Mouse (Mus musculus): ENCODE data around the gene Dclk1. TPM values are rescaled to one million over a fixed set of nuclear protein-coding genes. Genes with fewer than 3 reads are reported as not detected.

Dclk1 gene
- polyA plus RNA-seq, 1 experiment from 2014 or later, result 75.0 TPM

DNA sequence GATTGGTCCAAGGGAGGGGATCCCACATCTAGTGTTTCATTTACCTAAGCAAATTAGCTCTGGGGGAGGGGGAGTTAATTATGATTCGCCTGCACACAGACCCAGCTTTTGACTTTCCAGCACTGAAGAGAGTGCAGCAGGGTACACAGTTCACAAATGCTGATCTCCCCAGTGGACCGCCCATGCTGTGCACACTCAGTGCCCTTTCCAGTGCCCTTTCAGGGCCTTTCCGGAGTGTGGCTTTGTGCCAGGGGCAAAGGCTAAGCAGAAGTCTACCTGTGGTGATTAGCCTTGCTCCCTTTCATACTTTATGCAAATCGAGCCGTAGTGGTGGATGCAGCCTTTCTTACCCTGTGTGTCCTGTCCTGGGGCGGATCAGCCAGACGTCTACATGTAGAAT is 281.1 kb downstream of the Dclk1 start:
- Histone ChIP-seq H3K4me3 (ENCODE audit: low read depth, low read length) (no peak overlapping the region), H3K36me3 (ENCODE audit: control insufficient read depth, insufficient read depth, low read length) (no peaks in the 10 kb centered on the region), H3K4me1 (ENCODE audit: control insufficient read depth, insufficient read depth, low read length) (peaks cover 25% of the 10 kb centered on the region; the same call in 1 of the 2 replicates), H3K4me2 (ENCODE audit: low read depth, low read length) (0 out of 2 replicates have a peak overlapping the region, but pooled peaks have one; percentile 8), H3K9me3 (ENCODE audit: control insufficient read depth, low read length) (no peaks in the 10 kb centered on the region), H3K27me3 (replicated peaks; ENCODE audit: control insufficient read depth, insufficient read depth, low read length) (no peaks in the 10 kb centered on the region), H3K9ac (ENCODE audit: low read depth, low read length) (0 out of 2 replicates have a peak overlapping the region, but pooled peaks have one; percentile 35), H3K27ac (replicated peaks; ENCODE audit: low read depth, low read length) (no peak overlapping the region)
- 35% methylated on average over 7 of the region's 7 CpGs for WGBS
- ATAC-seq (ENCODE audit: low read depth) (peak; percentile 15; the same call in 1 of the 2 replicates), DNase-seq (ENCODE audit: low spot score) (no peak)

DNA sequence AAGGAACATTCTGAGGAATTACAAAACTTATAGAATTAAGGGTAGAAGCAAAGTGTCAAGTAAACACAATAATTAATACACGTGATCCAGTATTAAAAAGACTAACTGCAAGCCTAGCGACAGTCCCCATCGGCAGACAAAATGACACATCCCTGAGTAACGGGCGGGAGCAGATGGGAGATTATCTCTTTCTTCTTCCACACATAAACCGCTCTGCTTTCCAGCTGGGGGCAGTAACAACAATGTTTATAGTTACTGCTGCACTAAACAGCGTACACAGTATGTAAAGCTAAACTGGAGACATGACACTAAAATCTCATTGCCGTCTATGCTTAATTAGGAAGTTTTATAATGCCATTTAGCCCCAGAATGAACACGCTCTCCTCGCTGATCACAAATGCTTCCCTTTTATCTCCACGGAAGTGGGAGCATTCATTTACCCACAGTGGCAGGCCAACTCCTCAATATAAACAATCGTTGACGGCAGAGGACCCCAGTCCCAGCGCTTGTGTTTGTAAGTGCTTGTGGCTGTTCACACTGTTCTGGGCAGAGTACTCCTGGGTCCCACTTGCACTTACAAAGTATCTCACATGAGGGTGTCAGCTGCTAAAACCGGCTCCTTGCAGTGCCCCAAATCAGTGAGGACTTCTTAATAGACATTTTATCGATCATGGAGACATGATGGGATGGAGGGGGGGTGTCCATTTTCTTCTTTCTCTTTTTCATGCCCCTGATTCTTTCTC is 281.7 kb downstream of the Dclk1 start:
- H3K27ac ChIP-seq (replicated peaks; ENCODE audit: low read depth, low read length), result no peak overlapping the region; the same call in 1 of the 2 replicates
- 0 out of 2 replicates have a peak overlapping the region, but pooled peaks have one; percentile 6 for H3K4me2 ChIP-seq (ENCODE audit: low read depth, low read length)
- no peaks in the 10 kb centered on the region for H3K27me3 ChIP-seq (replicated peaks; ENCODE audit: control insufficient read depth, insufficient read depth, low read length)
- no peak; the same call in 1 of the 2 replicates for ATAC-seq (ENCODE audit: low read depth)
- peaks cover 25% of the 10 kb centered on the region; the same call in 1 of the 2 replicates for H3K4me1 ChIP-seq (ENCODE audit: control insufficient read depth, insufficient read depth, low read length)
- H3K9ac ChIP-seq (ENCODE audit: low read depth, low read length), result no peak overlapping the region
- no peaks in the 10 kb centered on the region for H3K36me3 ChIP-seq (ENCODE audit: control insufficient read depth, insufficient read depth, low read length)
- no peaks in the 10 kb centered on the region for H3K9me3 ChIP-seq (ENCODE audit: control insufficient read depth, low read length)
- DNase-seq (ENCODE audit: low spot score), result peak; percentile 85
- 51% methylated on average over 16 of the region's 16 CpGs for WGBS
- H3K4me3 ChIP-seq (ENCODE audit: low read depth, low read length), result no peak overlapping the region

DNA sequence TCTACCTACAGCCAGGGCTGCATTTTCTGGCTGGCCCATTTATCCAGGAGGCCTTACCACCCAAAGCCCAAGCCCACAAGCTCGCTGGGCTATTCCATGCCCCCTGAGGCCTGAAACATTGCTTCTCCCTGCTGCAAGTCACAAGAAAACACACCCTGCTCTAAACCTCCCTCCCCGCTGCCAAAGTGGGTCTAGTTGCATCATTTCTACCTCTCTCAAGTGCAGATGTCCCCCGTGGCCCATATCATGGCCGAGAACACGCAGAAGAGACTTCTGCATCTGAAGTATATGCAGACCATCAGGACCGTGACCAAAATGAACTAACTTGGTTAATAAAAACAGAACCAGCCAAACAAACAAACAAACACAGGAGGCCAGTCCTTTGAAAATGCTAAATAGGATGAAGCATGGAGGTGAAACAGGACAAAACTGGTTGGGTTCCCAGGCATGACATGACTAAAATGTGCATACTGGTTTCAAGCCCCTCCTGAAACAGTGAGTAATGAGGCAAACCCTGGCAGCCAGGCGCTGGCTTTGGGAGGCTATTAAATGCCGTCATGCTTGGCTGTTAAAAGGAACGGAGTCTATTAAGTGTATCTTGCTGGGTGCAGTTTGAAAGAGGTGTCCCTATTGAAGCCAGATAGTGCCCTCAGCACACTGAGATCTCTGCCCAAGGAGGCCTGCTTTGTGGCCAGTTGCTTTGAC is 282.5 kb downstream of the Dclk1 start:
- no peaks in the 10 kb centered on the region for H3K27me3 ChIP-seq (replicated peaks; ENCODE audit: control insufficient read depth, insufficient read depth, low read length)

DNA sequence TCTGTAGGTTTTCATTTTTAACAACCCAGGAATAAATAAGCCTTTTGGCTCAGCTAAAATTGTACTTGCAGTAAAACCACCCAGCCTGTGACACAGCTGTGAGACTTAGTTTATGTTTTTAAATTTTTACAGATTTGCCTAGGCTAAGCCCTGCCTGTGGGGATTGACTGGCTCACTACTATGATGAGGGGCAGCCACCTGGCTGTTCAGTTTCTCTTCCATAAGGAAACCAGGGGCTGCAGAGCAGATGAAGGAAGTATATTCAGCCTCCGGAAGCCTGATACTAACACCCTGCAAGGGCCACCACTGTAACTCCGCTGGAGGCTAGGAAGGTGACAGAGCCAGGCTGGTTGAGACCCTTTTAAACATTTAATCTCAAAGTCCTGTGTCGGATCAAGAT is 284.3 kb downstream of the Dclk1 start:
- Histone ChIP-seq H3K36me3 (ENCODE audit: control insufficient read depth, insufficient read depth, low read length) (no peaks in the 10 kb centered on the region), H3K9ac (ENCODE audit: low read depth, low read length) (no peak overlapping the region), H3K27ac (replicated peaks; ENCODE audit: low read depth, low read length) (no peak overlapping the region), H3K4me3 (ENCODE audit: low read depth, low read length) (no peak overlapping the region), H3K27me3 (replicated peaks; ENCODE audit: control insufficient read depth, insufficient read depth, low read length) (no peaks in the 10 kb centered on the region), H3K4me2 (ENCODE audit: low read depth, low read length) (no peak overlapping the region), H3K4me1 (ENCODE audit: control insufficient read depth, insufficient read depth, low read length) (peaks cover 32% of the 10 kb centered on the region), H3K9me3 (ENCODE audit: control insufficient read depth, low read length) (no peaks in the 10 kb centered on the region)
- ATAC-seq (ENCODE audit: low read depth) (no peak), DNase-seq (ENCODE audit: low spot score) (no peak)
- WGBS, result 73% methylated on average over 3 of the region's 3 CpGs

More for the DNA sequence above, 282.5 kb downstream of the Dclk1 start:
- ATAC-seq (ENCODE audit: low read depth) (no peak), DNase-seq (ENCODE audit: low spot score) (no peak)
- Histone ChIP-seq H3K36me3 (ENCODE audit: control insufficient read depth, insufficient read depth, low read length) (no peaks in the 10 kb centered on the region), H3K4me3 (ENCODE audit: low read depth, low read length) (no peak overlapping the region), H3K9me3 (ENCODE audit: control insufficient read depth, low read length) (no peaks in the 10 kb centered on the region), H3K9ac (ENCODE audit: low read depth, low read length) (no peak overlapping the region), H3K4me1 (ENCODE audit: control insufficient read depth, insufficient read depth, low read length) (peaks cover 25% of the 10 kb centered on the region; the same call in 1 of the 2 replicates), H3K27ac (replicated peaks; ENCODE audit: low read depth, low read length) (no peak overlapping the region), H3K4me2 (ENCODE audit: low read depth, low read length) (no peak overlapping the region)
- 72% methylated on average over 9 of the region's 9 CpGs for WGBS

DNA sequence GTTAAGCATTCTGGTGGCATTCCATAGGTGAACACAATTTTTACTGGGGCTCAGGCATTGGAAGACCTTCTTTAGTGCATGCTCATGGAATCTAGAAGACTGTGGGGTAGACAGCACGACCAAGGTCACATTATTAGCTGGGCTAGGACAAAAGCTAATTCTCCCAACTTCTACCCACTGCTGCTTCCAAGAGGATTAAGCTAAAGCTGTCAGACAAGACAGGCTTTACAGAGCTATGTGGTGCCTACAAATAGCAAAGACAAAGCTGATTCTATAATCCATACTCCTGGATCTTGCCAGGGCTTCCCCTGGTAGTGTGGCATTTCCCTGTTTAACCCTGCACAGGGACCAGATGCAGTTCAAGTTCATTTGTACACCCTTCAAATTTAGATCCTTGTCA is 285.4 kb downstream of the Dclk1 start:
- DNase-seq (ENCODE audit: low spot score), result no peak
- Histone ChIP-seq H3K4me1 (ENCODE audit: control insufficient read depth, insufficient read depth, low read length) (peaks cover 34% of the 10 kb centered on the region), H3K9me3 (ENCODE audit: control insufficient read depth, low read length) (no peaks in the 10 kb centered on the region)

DNA sequence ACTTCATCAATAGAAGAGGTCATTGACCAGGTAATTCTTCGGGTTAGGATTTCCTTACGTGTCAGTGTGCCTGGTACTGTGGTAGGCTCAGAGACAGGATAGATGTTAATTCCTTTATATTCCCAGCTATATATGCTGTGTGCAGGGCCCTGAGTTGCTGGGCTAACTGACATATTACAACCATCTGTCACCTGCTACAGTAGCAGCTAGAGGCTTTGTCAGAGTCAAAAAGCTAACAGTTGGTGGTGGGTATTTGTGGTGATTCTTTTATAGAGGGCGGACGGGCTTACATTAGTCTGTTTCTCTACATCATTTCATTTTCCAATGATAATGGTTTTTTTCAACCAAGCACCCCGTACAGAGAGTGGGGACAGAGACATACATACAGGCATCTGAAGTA is 285.8 kb downstream of the Dclk1 start:
- 87% methylated on average over 5 of the region's 5 CpGs for WGBS
- H3K4me1 ChIP-seq (ENCODE audit: control insufficient read depth, insufficient read depth, low read length), result peaks cover 32% of the 10 kb centered on the region

More for the DNA sequence above, 285.4 kb downstream of the Dclk1 start:
- H3K27ac ChIP-seq (replicated peaks; ENCODE audit: low read depth, low read length), result no peak overlapping the region
- 52% methylated on average over 1 of the region's 1 CpGs for WGBS
- no peaks in the 10 kb centered on the region for H3K27me3 ChIP-seq (replicated peaks; ENCODE audit: control insufficient read depth, insufficient read depth, low read length)
- no peak overlapping the region for H3K4me3 ChIP-seq (ENCODE audit: low read depth, low read length)
- H3K36me3 ChIP-seq (ENCODE audit: control insufficient read depth, insufficient read depth, low read length), result no peaks in the 10 kb centered on the region
- no peak for ATAC-seq (ENCODE audit: low read depth)
- H3K9ac ChIP-seq (ENCODE audit: low read depth, low read length), result no peak overlapping the region
- H3K4me2 ChIP-seq (ENCODE audit: low read depth, low read length), result no peak overlapping the region

DNA sequence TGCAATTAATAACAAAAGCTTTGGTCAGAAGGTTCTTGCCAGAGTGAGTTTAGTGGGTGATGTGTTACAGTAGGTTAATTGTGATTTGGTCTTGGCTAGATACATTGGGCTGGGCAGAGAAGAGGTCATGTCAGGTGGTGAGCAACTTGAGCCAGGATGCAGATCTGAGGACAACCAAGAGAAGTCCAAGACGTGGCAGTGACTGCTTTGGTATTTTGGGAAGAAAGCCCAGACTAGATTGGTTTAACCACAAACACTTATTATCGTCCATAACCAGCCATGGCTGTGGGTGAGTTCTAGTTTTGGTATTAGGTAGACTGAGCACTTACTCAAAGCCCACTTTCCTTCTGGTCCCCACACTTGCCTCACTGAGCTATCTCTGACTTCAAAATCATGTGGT is 287.2 kb downstream of the Dclk1 start:
- Histone ChIP-seq H3K27me3 (replicated peaks; ENCODE audit: control insufficient read depth, insufficient read depth, low read length) (no peaks in the 10 kb centered on the region), H3K4me1 (ENCODE audit: control insufficient read depth, insufficient read depth, low read length) (peaks cover 28% of the 10 kb centered on the region), H3K36me3 (ENCODE audit: control insufficient read depth, insufficient read depth, low read length) (no peaks in the 10 kb centered on the region), H3K9me3 (ENCODE audit: control insufficient read depth, low read length) (no peaks in the 10 kb centered on the region), H3K9ac (ENCODE audit: low read depth, low read length) (no peak overlapping the region), H3K4me3 (ENCODE audit: low read depth, low read length) (no peak overlapping the region), H3K4me2 (ENCODE audit: low read depth, low read length) (no peak overlapping the region), H3K27ac (replicated peaks; ENCODE audit: low read depth, low read length) (no peak overlapping the region)
- no peak for DNase-seq (ENCODE audit: low spot score)
- ATAC-seq (ENCODE audit: low read depth), result no peak
- 52% methylated on average over 2 of the region's 2 CpGs for WGBS

More for the DNA sequence above, 285.8 kb downstream of the Dclk1 start:
- ATAC-seq (ENCODE audit: low read depth) (no peak), DNase-seq (ENCODE audit: low spot score) (no peak)
- Histone ChIP-seq H3K9ac (ENCODE audit: low read depth, low read length) (no peak overlapping the region), H3K9me3 (ENCODE audit: control insufficient read depth, low read length) (no peaks in the 10 kb centered on the region), H3K27me3 (replicated peaks; ENCODE audit: control insufficient read depth, insufficient read depth, low read length) (no peaks in the 10 kb centered on the region), H3K36me3 (ENCODE audit: control insufficient read depth, insufficient read depth, low read length) (no peaks in the 10 kb centered on the region), H3K27ac (replicated peaks; ENCODE audit: low read depth, low read length) (no peak overlapping the region), H3K4me3 (ENCODE audit: low read depth, low read length) (no peak overlapping the region), H3K4me2 (ENCODE audit: low read depth, low read length) (no peak overlapping the region)

DNA sequence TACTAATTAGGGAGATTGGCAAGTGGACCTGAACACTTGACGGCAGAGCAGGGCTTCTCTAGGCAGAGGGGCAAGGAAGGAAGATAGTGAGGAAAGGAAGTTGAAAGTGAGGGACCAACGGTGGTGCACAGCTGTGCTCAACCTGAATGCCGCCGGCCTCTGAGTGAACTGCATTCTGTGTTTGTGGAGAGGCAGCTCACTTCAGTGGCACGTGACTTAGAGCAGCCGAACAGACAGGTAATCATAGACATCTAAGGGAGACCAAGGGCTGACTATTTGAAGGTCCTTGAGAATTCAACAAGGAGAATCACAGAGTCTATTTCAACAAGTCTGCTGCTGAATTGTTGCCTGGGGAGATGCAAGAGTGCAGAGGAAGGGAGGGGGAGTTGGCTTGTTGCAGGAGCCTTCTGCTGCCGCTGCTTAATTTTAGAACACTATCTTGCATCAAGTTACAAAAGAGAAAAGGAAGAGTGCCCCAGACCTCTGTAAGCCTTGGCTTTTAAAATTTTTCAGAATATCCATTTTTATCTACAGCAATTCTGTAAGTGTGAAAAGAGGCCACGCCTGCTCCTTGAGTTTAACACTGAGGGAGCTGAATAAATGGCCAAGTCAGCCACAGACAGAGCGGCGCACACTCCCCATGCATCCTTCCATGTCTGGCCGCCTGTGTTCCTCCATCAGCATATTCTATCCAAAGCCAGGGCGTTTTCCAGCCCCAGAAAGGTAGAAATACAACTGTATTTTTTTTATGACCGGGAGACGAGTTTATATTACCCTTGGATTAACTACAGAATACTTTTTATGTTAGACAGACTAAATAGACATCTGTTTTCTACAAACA is 289.3 kb downstream of the Dclk1 start:
- peaks cover 32% of the 10 kb centered on the region for H3K4me1 ChIP-seq (ENCODE audit: control insufficient read depth, insufficient read depth, low read length)
- no peaks in the 10 kb centered on the region for H3K36me3 ChIP-seq (ENCODE audit: control insufficient read depth, insufficient read depth, low read length)
- peak overlapping the region; percentile 58 for H3K27ac ChIP-seq (replicated peaks; ENCODE audit: low read depth, low read length)
- H3K4me2 ChIP-seq (ENCODE audit: low read depth, low read length), result peak overlapping the region; percentile 2; the same call in 1 of the 2 replicates
- H3K9me3 ChIP-seq (ENCODE audit: control insufficient read depth, low read length), result no peaks in the 10 kb centered on the region
- WGBS, result 46% methylated on average over 14 of the region's 14 CpGs
- no peak overlapping the region for H3K9ac ChIP-seq (ENCODE audit: low read depth, low read length)
- H3K27me3 ChIP-seq (replicated peaks; ENCODE audit: control insufficient read depth, insufficient read depth, low read length), result no peaks in the 10 kb centered on the region
- no peak overlapping the region for H3K4me3 ChIP-seq (ENCODE audit: low read depth, low read length)
- no peak; the same call in 1 of the 2 replicates for ATAC-seq (ENCODE audit: low read depth)
- DNase-seq (ENCODE audit: low spot score), result no peak

All from embryonic facial prominence, embryonic 14.5 days (tissue).